Mouse (Mus musculus): Measurements from ENCODE around the gene Ces2a. TPM values are rescaled to one million over a fixed set of nuclear protein-coding genes. Genes with fewer than 3 reads are reported as not detected.

Ces2a gene
- polyA plus RNA-seq, 1 experiment from 2014 or later, result not detected

- Histone ChIP-seq H3K27ac (replicated peaks; ENCODE audit: low read depth, low read length) (no peak overlapping the region), H3K4me2 (ENCODE audit: low read depth, severe bottlenecking) (no peak overlapping the region), H3K9ac (ENCODE audit: low read length) (no peak overlapping the region), H3K36me3 (ENCODE audit: control insufficient read depth, insufficient read depth, low read length) (no peaks in the 10 kb centered on the region), H3K27me3 (ENCODE audit: control insufficient read depth, insufficient read depth, low read length) (no peaks in the 10 kb centered on the region), H3K4me1 (ENCODE audit: control insufficient read depth, insufficient read depth, low read length) (no peaks in the 10 kb centered on the region), H3K9me3 (ENCODE audit: control insufficient read depth, low read length) (no peaks in the 10 kb centered on the region), H3K4me3 (ENCODE audit: low read depth, low read length) (no peak overlapping the region)
- DNase-seq (ENCODE audit: low spot score) (no peak), ATAC-seq (ENCODE audit: insufficient number of reproducible peaks, low FRiP score, low TSS enrichment, low read depth) (no peak)
- WGBS, result 80% methylated on average over 1 of the region's 1 CpGs
These were observed 19.0 kb downstream of the Ces2a start for GRCm38 (mm10) chr8:104752818-104753217.

GRCm38 (mm10) chr8:104757621-104758020 is 23.8 kb downstream of the Ces2a start:
- no peak for ATAC-seq (ENCODE audit: insufficient number of reproducible peaks, low FRiP score, low TSS enrichment, low read depth)
- Histone ChIP-seq H3K36me3 (ENCODE audit: control insufficient read depth, insufficient read depth, low read length) (no peaks in the 10 kb centered on the region), H3K4me3 (ENCODE audit: low read depth, low read length) (no peak overlapping the region), H3K9ac (ENCODE audit: low read length) (no peak overlapping the region), H3K9me3 (ENCODE audit: control insufficient read depth, low read length) (no peaks in the 10 kb centered on the region), H3K4me2 (ENCODE audit: low read depth, severe bottlenecking) (no peak overlapping the region), H3K27ac (replicated peaks; ENCODE audit: low read depth, low read length) (no peak overlapping the region), H3K4me1 (ENCODE audit: control insufficient read depth, insufficient read depth, low read length) (no peaks in the 10 kb centered on the region), H3K27me3 (ENCODE audit: control insufficient read depth, insufficient read depth, low read length) (no peaks in the 10 kb centered on the region)
- DNase-seq (ENCODE audit: low spot score), result no peak
- WGBS, result 68% methylated on average over 1 of the region's 1 CpGs

GRCm38 (mm10) chr8:104758209-104758608 is 24.4 kb downstream of the Ces2a start:
- no peak overlapping the region for H3K4me2 ChIP-seq (ENCODE audit: low read depth, severe bottlenecking)
- H3K4me3 ChIP-seq (ENCODE audit: low read depth, low read length), result no peak overlapping the region
- H3K27ac ChIP-seq (replicated peaks; ENCODE audit: low read depth, low read length), result no peak overlapping the region
- WGBS, result 96% methylated on average over 2 of the region's 2 CpGs
- no peak for ATAC-seq (ENCODE audit: insufficient number of reproducible peaks, low FRiP score, low TSS enrichment, low read depth)
- no peak overlapping the region for H3K9ac ChIP-seq (ENCODE audit: low read length)
- H3K36me3 ChIP-seq (ENCODE audit: control insufficient read depth, insufficient read depth, low read length), result no peaks in the 10 kb centered on the region
- no peaks in the 10 kb centered on the region for H3K27me3 ChIP-seq (ENCODE audit: control insufficient read depth, insufficient read depth, low read length)
- no peak for DNase-seq (ENCODE audit: low spot score)
- H3K9me3 ChIP-seq (ENCODE audit: control insufficient read depth, low read length), result no peaks in the 10 kb centered on the region
- no peaks in the 10 kb centered on the region for H3K4me1 ChIP-seq (ENCODE audit: control insufficient read depth, insufficient read depth, low read length)

GRCm38 (mm10) chr8:104761126-104761525 is 27.3 kb downstream of the Ces2a start:
- no peak overlapping the region for H3K4me2 ChIP-seq (ENCODE audit: low read depth, severe bottlenecking)
- DNase-seq (ENCODE audit: low spot score) (no peak), ATAC-seq (ENCODE audit: insufficient number of reproducible peaks, low FRiP score, low TSS enrichment, low read depth) (no peak)
- H3K36me3 ChIP-seq (ENCODE audit: control insufficient read depth, insufficient read depth, low read length), result no peaks in the 10 kb centered on the region
- no peak overlapping the region for H3K4me3 ChIP-seq (ENCODE audit: low read depth, low read length)
- no peak overlapping the region for H3K9ac ChIP-seq (ENCODE audit: low read length)
- no peaks in the 10 kb centered on the region for H3K4me1 ChIP-seq (ENCODE audit: control insufficient read depth, insufficient read depth, low read length)
- no peak overlapping the region for H3K27ac ChIP-seq (replicated peaks; ENCODE audit: low read depth, low read length)
- no peaks in the 10 kb centered on the region for H3K9me3 ChIP-seq (ENCODE audit: control insufficient read depth, low read length)
- H3K27me3 ChIP-seq (ENCODE audit: control insufficient read depth, insufficient read depth, low read length), result no peaks in the 10 kb centered on the region
- 90% methylated on average over 4 of the region's 4 CpGs for WGBS

- no peak overlapping the region for H3K4me2 ChIP-seq (ENCODE audit: low read depth, severe bottlenecking)
- H3K36me3 ChIP-seq (ENCODE audit: control insufficient read depth, insufficient read depth, low read length), result no peaks in the 10 kb centered on the region
- DNase-seq (ENCODE audit: low spot score) (no peak), ATAC-seq (ENCODE audit: insufficient number of reproducible peaks, low FRiP score, low TSS enrichment, low read depth) (no peak)
- no peaks in the 10 kb centered on the region for H3K27me3 ChIP-seq (ENCODE audit: control insufficient read depth, insufficient read depth, low read length)
- H3K9ac ChIP-seq (ENCODE audit: low read length), result no peak overlapping the region
- H3K9me3 ChIP-seq (ENCODE audit: control insufficient read depth, low read length), result no peaks in the 10 kb centered on the region
- WGBS, result 76% methylated on average over 4 of the region's 4 CpGs
- no peak overlapping the region for H3K4me3 ChIP-seq (ENCODE audit: low read depth, low read length)
- H3K4me1 ChIP-seq (ENCODE audit: control insufficient read depth, insufficient read depth, low read length), result no peaks in the 10 kb centered on the region
- H3K27ac ChIP-seq (replicated peaks; ENCODE audit: low read depth, low read length), result no peak overlapping the region
These were observed 32.7 kb downstream of the Ces2a start for GRCm38 (mm10) chr8:104766485-104766884.

- no peak for DNase-seq (ENCODE audit: low spot score)
- 87% methylated on average over 3 of the region's 3 CpGs for WGBS
- Histone ChIP-seq H3K4me1 (ENCODE audit: control insufficient read depth, insufficient read depth, low read length) (no peaks in the 10 kb centered on the region), H3K27me3 (ENCODE audit: control insufficient read depth, insufficient read depth, low read length) (no peaks in the 10 kb centered on the region), H3K36me3 (ENCODE audit: control insufficient read depth, insufficient read depth, low read length) (no peaks in the 10 kb centered on the region), H3K27ac (replicated peaks; ENCODE audit: low read depth, low read length) (no peak overlapping the region), H3K4me2 (ENCODE audit: low read depth, severe bottlenecking) (no peak overlapping the region), H3K9ac (ENCODE audit: low read length) (no peak overlapping the region), H3K4me3 (ENCODE audit: low read depth, low read length) (no peak overlapping the region), H3K9me3 (ENCODE audit: control insufficient read depth, low read length) (no peaks in the 10 kb centered on the region)
- no peak for ATAC-seq (ENCODE audit: insufficient number of reproducible peaks, low FRiP score, low TSS enrichment, low read depth)
These were observed 36.6 kb downstream of the Ces2a start for GRCm38 (mm10) chr8:104770365-104770764.

GRCm38 (mm10) chr8:104787049-104787448 is 53.2 kb downstream of the Ces2a start:
- DNase-seq (ENCODE audit: low spot score) (no peak), ATAC-seq (ENCODE audit: insufficient number of reproducible peaks, low FRiP score, low TSS enrichment, low read depth) (no peak)
- no peaks in the 10 kb centered on the region for H3K4me1 ChIP-seq (ENCODE audit: control insufficient read depth, insufficient read depth, low read length)
- no peak overlapping the region for H3K4me2 ChIP-seq (ENCODE audit: low read depth, severe bottlenecking)
- H3K9ac ChIP-seq (ENCODE audit: low read length), result no peak overlapping the region
- H3K9me3 ChIP-seq (ENCODE audit: control insufficient read depth, low read length), result no peaks in the 10 kb centered on the region
- no peaks in the 10 kb centered on the region for H3K36me3 ChIP-seq (ENCODE audit: control insufficient read depth, insufficient read depth, low read length)
- no peak overlapping the region for H3K4me3 ChIP-seq (ENCODE audit: low read depth, low read length)
- WGBS, result 75% methylated on average over 1 of the region's 1 CpGs
- H3K27ac ChIP-seq (replicated peaks; ENCODE audit: low read depth, low read length), result no peak overlapping the region
- no peaks in the 10 kb centered on the region for H3K27me3 ChIP-seq (ENCODE audit: control insufficient read depth, insufficient read depth, low read length)

GRCm38 (mm10) chr8:104788929-104789328 is 55.1 kb downstream of the Ces2a start:
- no peak for ATAC-seq (ENCODE audit: insufficient number of reproducible peaks, low FRiP score, low TSS enrichment, low read depth)
- no peaks in the 10 kb centered on the region for H3K36me3 ChIP-seq (ENCODE audit: control insufficient read depth, insufficient read depth, low read length)
- WGBS, result 84% methylated on average over 2 of the region's 2 CpGs

GRCm38 (mm10) chr8:104789886-104790680 is 56.3 kb downstream of the Ces2a start:
- H3K27ac ChIP-seq (replicated peaks; ENCODE audit: low read depth, low read length), result no peak overlapping the region
- H3K9ac ChIP-seq (ENCODE audit: low read length), result no peak overlapping the region
- no peak overlapping the region for H3K4me3 ChIP-seq (ENCODE audit: low read depth, low read length)
- no peaks in the 10 kb centered on the region for H3K27me3 ChIP-seq (ENCODE audit: control insufficient read depth, insufficient read depth, low read length)
- DNase-seq (ENCODE audit: low spot score), result no peak
- H3K36me3 ChIP-seq (ENCODE audit: control insufficient read depth, insufficient read depth, low read length), result no peaks in the 10 kb centered on the region
- H3K4me2 ChIP-seq (ENCODE audit: low read depth, severe bottlenecking), result no peak overlapping the region
- H3K9me3 ChIP-seq (ENCODE audit: control insufficient read depth, low read length), result no peaks in the 10 kb centered on the region
- ATAC-seq (ENCODE audit: insufficient number of reproducible peaks, low FRiP score, low TSS enrichment, low read depth), result no peak
- H3K4me1 ChIP-seq (ENCODE audit: control insufficient read depth, insufficient read depth, low read length), result no peaks in the 10 kb centered on the region
- WGBS, result 63% methylated on average over 3 of the region's 3 CpGs

More at GRCm38 (mm10) chr8:104788929-104789328, 55.1 kb downstream of the Ces2a start:
- Histone ChIP-seq H3K4me3 (ENCODE audit: low read depth, low read length) (no peak overlapping the region), H3K27me3 (ENCODE audit: control insufficient read depth, insufficient read depth, low read length) (no peaks in the 10 kb centered on the region), H3K4me2 (ENCODE audit: low read depth, severe bottlenecking) (no peak overlapping the region), H3K27ac (replicated peaks; ENCODE audit: low read depth, low read length) (no peak overlapping the region), H3K4me1 (ENCODE audit: control insufficient read depth, insufficient read depth, low read length) (no peaks in the 10 kb centered on the region), H3K9ac (ENCODE audit: low read length) (no peak overlapping the region), H3K9me3 (ENCODE audit: control insufficient read depth, low read length) (no peaks in the 10 kb centered on the region)
- DNase-seq (ENCODE audit: low spot score), result no peak

Data from limb, embryonic 11.5 days (tissue).